Mouse (Mus musculus) embryonic facial prominence, embryonic 11.5 days (tissue): ENCODE results near the gene Rpl11. TPM values are rescaled to one million over a fixed set of nuclear protein-coding genes. Genes with fewer than 3 reads are reported as not detected.
"Not testable (repeated sequence)": the region's sequence is repeated elsewhere in the genome, so short reads cannot be mapped to it uniquely, and the experiment has no call there.

Source experiments
- ATAC-seq: fragments of 200-750 bp; cut with Nextera tagmentation; replicated peaks from 2 replicates; pipeline ENCODE4 v1.8.0; 2017; ENCODE audit warnings: low read depth; ENCODE audit not compliant: insufficient number of reproducible peaks, low FRiP score, low TSS enrichment
- DNase-seq: peaks from one replicate; pipeline ENCODE4 v3.0.0-alpha.2; 2015; ENCODE audit warnings: low spot score
- H3K27ac ChIP-seq: fragments of 300-500 bp; sonication (generic); replicated peaks from 2 replicates; pipeline ENCODE4 v1.5.1; 2014; ENCODE audit warnings: mild to moderate bottlenecking, low read depth, low read length, control low read depth
- H3K27me3 ChIP-seq: fragments of 300-500 bp; sonication (generic); 2 replicates; pipeline ENCODE4 v1.6.1; 2014; ENCODE audit warnings: mild to moderate bottlenecking, low read length, moderate library complexity, mixed read lengths; ENCODE audit not compliant: control insufficient read depth, insufficient read depth
- H3K36me3 ChIP-seq: fragments of 300-500 bp; sonication (generic); replicated peaks from 2 replicates; pipeline ENCODE4 v1.6.1; 2014; ENCODE audit warnings: low read depth, mild to moderate bottlenecking, low read length, moderate library complexity, mixed read lengths; ENCODE audit not compliant: control insufficient read depth, insufficient read depth
- H3K4me1 ChIP-seq: fragments of 300-500 bp; sonication (generic); 2 replicates; pipeline ENCODE4 v1.6.1; 2014; ENCODE audit warnings: low read length, mixed read lengths; ENCODE audit not compliant: control insufficient read depth, insufficient read depth
- H3K4me2 ChIP-seq: fragments of 300-500 bp; sonication (generic); 2 replicates; pipeline ENCODE4 v1.6.1; 2014; ENCODE audit warnings: low read depth, mild to moderate bottlenecking, control low read depth, low read length, moderate library complexity
- H3K4me3 ChIP-seq: fragments of 300-500 bp; sonication (generic); 2 replicates; pipeline ENCODE4 v1.5.1; 2014; ENCODE audit warnings: low read depth, low read length, control low read depth
- H3K9ac ChIP-seq: fragments of 300-500 bp; sonication (generic); replicated peaks from 2 replicates; pipeline ENCODE4 v1.6.1; 2014; ENCODE audit warnings: mild to moderate bottlenecking, control low read depth, low read length
- H3K9me3 ChIP-seq: fragments of 300-500 bp; sonication (generic); replicated peaks from 2 replicates; pipeline ENCODE4 v1.6.1; 2016; ENCODE audit warnings: mild to moderate bottlenecking, low read length, inconsistent platforms, mixed read lengths; ENCODE audit not compliant: control insufficient read depth
- WGBS: fragments of 180-500 bp; shearing (Covaris S2); extraction: QIAGEN DNeasy Blood & Tissue Kit; methylation state at CpG from one replicate; pipeline ENCODE4 v1.1.7; 2014; 5-methylcytosine and 5-hydroxymethylcytosine counted together
- polyA plus RNA-seq: library from polyadenylated mRNA; unstranded; fragments of >200 nt; fragmentation: Nextera tagmentation; extraction: Ambion mirVana; gene quantifications from 2 replicates; pipeline ENCODE4 v1.2.1, GENCODE M21; 2014

Gene Rpl11
- polyA plus RNA-seq, 1 experiment from 2014 or later = 410 TPM

- no peak overlapping the region for H3K27ac ChIP-seq
- peak; percentile 21 for DNase-seq
- no peaks in the 10 kb centered on the region; the same call in 1 of the 2 replicates for H3K4me1 ChIP-seq
- no peak overlapping the region for H3K4me2 ChIP-seq
- H3K27me3 ChIP-seq = no peaks in the 10 kb centered on the region
- H3K9ac ChIP-seq = no peak overlapping the region
- no peak overlapping the region for H3K4me3 ChIP-seq
- no peak for ATAC-seq
- peaks cover 10% of the 10 kb centered on the region for H3K36me3 ChIP-seq
- 75% methylated on average over 7 of the region's 7 CpGs for WGBS
- H3K9me3 ChIP-seq = no peaks in the 10 kb centered on the region
Measured at GRCm38 (mm10) chr4:135981524-135982063, 71.6 kb downstream of the Rpl11 start.

- WGBS = 94% methylated on average over 5 of the region's 5 CpGs
- not testable (repeated sequence) for H3K4me3 ChIP-seq, H3K27me3 ChIP-seq, ATAC-seq, H3K27ac ChIP-seq, H3K9me3 ChIP-seq, DNase-seq, H3K4me1 ChIP-seq, H3K4me2 ChIP-seq, H3K9ac ChIP-seq, H3K36me3 ChIP-seq
Measured at GRCm38 (mm10) chr4:135980223-135980622, 73.0 kb downstream of the Rpl11 start.

Other genes with a start within 250 kb of the Rpl11 start
- 421 and 489 TPM in 2 replicates for gene Srsf10, start 197.7 kb downstream of the Rpl11 start, polyA plus RNA-seq
- gene Pnrc2, start 179.6 kb downstream of the Rpl11 start, polyA plus RNA-seq = 227 and 251 TPM in 2 replicates
- gene Cnr2, start 158.0 kb downstream of the Rpl11 start, polyA plus RNA-seq = 0.25 and 0.43 TPM in 2 replicates
- 39.2 and 45.5 TPM in 2 replicates for gene Fuca1, start 132.7 kb downstream of the Rpl11 start, polyA plus RNA-seq
- 67.0 and 76.0 TPM in 2 replicates for gene Hmgcl, start 107.0 kb downstream of the Rpl11 start, polyA plus RNA-seq
- 23.1 and 25.8 TPM in 2 replicates for gene Gale, start 89.7 kb downstream of the Rpl11 start, polyA plus RNA-seq
- 99.6 and 114 TPM in 2 replicates for gene Lypla2, start 80.8 kb downstream of the Rpl11 start, polyA plus RNA-seq
- 65.3 and 67.9 TPM in 2 replicates for gene Pithd1, start 66.2 kb downstream of the Rpl11 start, polyA plus RNA-seq
- 49.9 and 51.0 TPM in 2 replicates for gene Eloa, start 31.7 kb downstream of the Rpl11 start, polyA plus RNA-seq
- 608 and 653 TPM in 2 replicates for gene Id3, start 90.1 kb upstream of the Rpl11 start, polyA plus RNA-seq
- gene E2f2, start 119.0 kb upstream of the Rpl11 start, polyA plus RNA-seq = 5.0 and 6.1 TPM in 2 replicates
- gene Asap3, start 152.9 kb upstream of the Rpl11 start, polyA plus RNA-seq = 2.8 and 2.9 TPM in 2 replicates
- gene Tcea3, start 194.3 kb upstream of the Rpl11 start, polyA plus RNA-seq = 1.3 and 1.4 TPM in 2 replicates
- 24.3 and 28.0 TPM in 2 replicates for gene Zfp46, start 231.3 kb upstream of the Rpl11 start, polyA plus RNA-seq